Mouse (Mus musculus): ENCODE measurements around the gene Hmgcr. TPM values are rescaled to one million over a fixed set of nuclear protein-coding genes. Genes with fewer than 3 reads are reported as not detected.
"Not testable (repeated sequence)": the region's sequence is repeated elsewhere in the genome, so short reads cannot be mapped to it uniquely, and the experiment has no call there.

Hmgcr gene
- polyA plus RNA-seq, 1 experiment from 2014 or later = 58.9 TPM

GRCm38 (mm10) chr13:96663120-96663519 lies 7.6 kb downstream of the Hmgcr start:
- H3K4me2 ChIP-seq; H3K27me3 ChIP-seq; H3K4me3 ChIP-seq; ATAC-seq (ENCODE audit: insufficient number of reproducible peaks, low FRiP score, low TSS enrichment, low read depth); H3K27ac ChIP-seq; H3K4me1 ChIP-seq; H3K9me3 ChIP-seq; H3K9ac ChIP-seq: not testable (repeated sequence)
- WGBS = 96% methylated on average over 4 of the region's 4 CpGs
- peaks cover 81% of the 10 kb centered on the region for H3K36me3 ChIP-seq

- H3K4me2 ChIP-seq = no peak overlapping the region
- H3K4me1 ChIP-seq = no peaks in the 10 kb centered on the region
- 72% methylated on average over 10 of the region's 10 CpGs for WGBS
- H3K27me3 ChIP-seq = no peaks in the 10 kb centered on the region
- H3K27ac ChIP-seq = no peak overlapping the region
- no peak overlapping the region for H3K9ac ChIP-seq
- ATAC-seq (ENCODE audit: insufficient number of reproducible peaks, low FRiP score, low TSS enrichment, low read depth) = no peak
- no peak overlapping the region for H3K4me3 ChIP-seq
- H3K9me3 ChIP-seq = no peaks in the 10 kb centered on the region
- peaks cover 88% of the 10 kb centered on the region for H3K36me3 ChIP-seq
Measured at GRCm38 (mm10) chr13:96660095-96660860, 10.5 kb downstream of the Hmgcr start.

- Histone ChIP-seq H3K27me3 (no peaks in the 10 kb centered on the region), H3K4me2 (no peak overlapping the region), H3K4me1 (no peaks in the 10 kb centered on the region), H3K9ac (no peak overlapping the region), H3K27ac (no peak overlapping the region), H3K9me3 (no peaks in the 10 kb centered on the region), H3K36me3 (peaks cover 88% of the 10 kb centered on the region), H3K4me3 (no peak overlapping the region)
- 88% methylated on average over 7 of the region's 7 CpGs for WGBS
- ATAC-seq (ENCODE audit: insufficient number of reproducible peaks, low FRiP score, low TSS enrichment, low read depth) = no peak
Measured at GRCm38 (mm10) chr13:96658936-96659335, 11.8 kb downstream of the Hmgcr start.

- H3K27ac ChIP-seq = no peak overlapping the region
- H3K9me3 ChIP-seq = no peaks in the 10 kb centered on the region
- no peak overlapping the region for H3K9ac ChIP-seq
- no peaks in the 10 kb centered on the region for H3K4me1 ChIP-seq
- H3K36me3 ChIP-seq = peaks cover 86% of the 10 kb centered on the region
- no peak overlapping the region for H3K4me2 ChIP-seq
- no peak overlapping the region for H3K4me3 ChIP-seq
- ATAC-seq (ENCODE audit: insufficient number of reproducible peaks, low FRiP score, low TSS enrichment, low read depth) = no peak
- 93% methylated on average over 1 of the region's 1 CpGs for WGBS
- H3K27me3 ChIP-seq = no peaks in the 10 kb centered on the region
Measured at GRCm38 (mm10) chr13:96656673-96657072, 14.1 kb downstream of the Hmgcr start.

- WGBS = 90% methylated on average over 9 of the region's 9 CpGs
- peaks cover 85% of the 10 kb centered on the region for H3K36me3 ChIP-seq
- no peak overlapping the region for H3K4me3 ChIP-seq
- no peaks in the 10 kb centered on the region for H3K9me3 ChIP-seq
- no peak overlapping the region for H3K27ac ChIP-seq
- no peak overlapping the region for H3K9ac ChIP-seq
- H3K27me3 ChIP-seq = no peaks in the 10 kb centered on the region
- ATAC-seq (ENCODE audit: insufficient number of reproducible peaks, low FRiP score, low TSS enrichment, low read depth) = no peak
- no peak overlapping the region for H3K4me2 ChIP-seq
- no peaks in the 10 kb centered on the region for H3K4me1 ChIP-seq
Measured at GRCm38 (mm10) chr13:96653041-96653440, 17.7 kb downstream of the Hmgcr start.

- Histone ChIP-seq H3K27ac (no peak overlapping the region), H3K4me3 (no peak overlapping the region), H3K9ac (no peak overlapping the region), H3K4me2 (no peak overlapping the region), H3K4me1 (no peaks in the 10 kb centered on the region), H3K36me3 (peaks cover 24% of the 10 kb centered on the region), H3K27me3 (no peaks in the 10 kb centered on the region), H3K9me3 (no peaks in the 10 kb centered on the region)
- WGBS = 41% methylated on average over 5 of the region's 5 CpGs
- ATAC-seq (ENCODE audit: insufficient number of reproducible peaks, low FRiP score, low TSS enrichment, low read depth) = no peak
Measured at GRCm38 (mm10) chr13:96645822-96646221, 24.9 kb downstream of the Hmgcr start.

- no peak overlapping the region for H3K4me3 ChIP-seq
- H3K9ac ChIP-seq = no peak overlapping the region
- WGBS = 64% methylated on average over 2 of the region's 2 CpGs
- H3K36me3 ChIP-seq = peaks cover 15% of the 10 kb centered on the region
- H3K27ac ChIP-seq = no peak overlapping the region
- no peaks in the 10 kb centered on the region for H3K9me3 ChIP-seq
- H3K4me2 ChIP-seq = no peak overlapping the region
- no peaks in the 10 kb centered on the region for H3K27me3 ChIP-seq
- ATAC-seq (ENCODE audit: insufficient number of reproducible peaks, low FRiP score, low TSS enrichment, low read depth) = no peak
- H3K4me1 ChIP-seq = no peaks in the 10 kb centered on the region
Measured at GRCm38 (mm10) chr13:96644168-96644567, 26.6 kb downstream of the Hmgcr start.

GRCm38 (mm10) chr13:96630396-96630795 lies 40.3 kb downstream of the Hmgcr start:
- WGBS = 95% methylated on average over 4 of the region's 4 CpGs
- Histone ChIP-seq H3K36me3 (peaks cover 38% of the 10 kb centered on the region), H3K4me3 (no peak overlapping the region), H3K4me1 (no peaks in the 10 kb centered on the region), H3K9me3 (no peaks in the 10 kb centered on the region), H3K27me3 (no peaks in the 10 kb centered on the region), H3K27ac (no peak overlapping the region), H3K9ac (no peak overlapping the region), H3K4me2 (no peak overlapping the region)
- no peak for ATAC-seq (ENCODE audit: insufficient number of reproducible peaks, low FRiP score, low TSS enrichment, low read depth)

GRCm38 (mm10) chr13:96620891-96621290 lies 49.8 kb downstream of the Hmgcr start:
- Histone ChIP-seq H3K36me3 (peaks cover 23% of the 10 kb centered on the region; the same call in 1 of the 2 replicates), H3K9me3 (no peaks in the 10 kb centered on the region), H3K9ac (no peak overlapping the region), H3K4me2 (no peak overlapping the region), H3K27me3 (no peaks in the 10 kb centered on the region), H3K4me1 (no peaks in the 10 kb centered on the region), H3K27ac (no peak overlapping the region), H3K4me3 (no peak overlapping the region)
- no peak for ATAC-seq (ENCODE audit: insufficient number of reproducible peaks, low FRiP score, low TSS enrichment, low read depth)
- 38% methylated on average over 1 of the region's 1 CpGs for WGBS

GRCm38 (mm10) chr13:96614615-96615014 lies 56.1 kb downstream of the Hmgcr start:
- no peak overlapping the region for H3K9ac ChIP-seq
- no peak overlapping the region for H3K4me2 ChIP-seq
- H3K27me3 ChIP-seq = no peaks in the 10 kb centered on the region
- H3K4me3 ChIP-seq = no peak overlapping the region
- no peak overlapping the region for H3K27ac ChIP-seq
- 84% methylated on average over 3 of the region's 3 CpGs for WGBS
- no peaks in the 10 kb centered on the region for H3K4me1 ChIP-seq
- H3K9me3 ChIP-seq = no peaks in the 10 kb centered on the region
- ATAC-seq (ENCODE audit: insufficient number of reproducible peaks, low FRiP score, low TSS enrichment, low read depth) = no peak
- H3K36me3 ChIP-seq = peaks cover 15% of the 10 kb centered on the region

- ATAC-seq (ENCODE audit: insufficient number of reproducible peaks, low FRiP score, low TSS enrichment, low read depth) = no peak
- no peaks in the 10 kb centered on the region for H3K9me3 ChIP-seq
- no peak overlapping the region for H3K4me3 ChIP-seq
- no peak overlapping the region for H3K4me2 ChIP-seq
- H3K36me3 ChIP-seq = peaks cover 29% of the 10 kb centered on the region
- no peaks in the 10 kb centered on the region for H3K27me3 ChIP-seq
- no peaks in the 10 kb centered on the region for H3K4me1 ChIP-seq
- 90% methylated on average over 2 of the region's 2 CpGs for WGBS
- no peak overlapping the region for H3K27ac ChIP-seq
- H3K9ac ChIP-seq = no peak overlapping the region
Measured at GRCm38 (mm10) chr13:96604242-96604641, 66.5 kb downstream of the Hmgcr start.

- Histone ChIP-seq H3K4me3 (no peak overlapping the region), H3K36me3 (peaks cover 15% of the 10 kb centered on the region), H3K9me3 (no peaks in the 10 kb centered on the region), H3K27ac (no peak overlapping the region), H3K27me3 (no peaks in the 10 kb centered on the region), H3K4me2 (no peak overlapping the region), H3K9ac (no peak overlapping the region), H3K4me1 (0 out of 2 replicates have a peak, but pooled peaks cover 3% of the 10 kb centered on the region)
- no peak for ATAC-seq (ENCODE audit: insufficient number of reproducible peaks, low FRiP score, low TSS enrichment, low read depth)
- 81% methylated on average over 9 of the region's 9 CpGs for WGBS
Measured at GRCm38 (mm10) chr13:96599182-96599581, 71.6 kb downstream of the Hmgcr start.
